Mouse (Mus musculus) CD8-positive naive resting alpha-beta T cell, adult 2 months (primary cell): Measurements from ENCODE around the gene Plekha5.

Experiments
- DNase-seq, 2 experiments: peaks; one replicate each; pipeline ENCODE4 v3.0.0; 2022; ENCODE audit warnings: low read depth in 2 of 2, low spot score in 2 of 2

Gene Plekha5

GRCm38 (mm10) chr6:140454388-140454787, 30.5 kb downstream of the Plekha5 start:
- DNase-seq, result no peak

DNA sequence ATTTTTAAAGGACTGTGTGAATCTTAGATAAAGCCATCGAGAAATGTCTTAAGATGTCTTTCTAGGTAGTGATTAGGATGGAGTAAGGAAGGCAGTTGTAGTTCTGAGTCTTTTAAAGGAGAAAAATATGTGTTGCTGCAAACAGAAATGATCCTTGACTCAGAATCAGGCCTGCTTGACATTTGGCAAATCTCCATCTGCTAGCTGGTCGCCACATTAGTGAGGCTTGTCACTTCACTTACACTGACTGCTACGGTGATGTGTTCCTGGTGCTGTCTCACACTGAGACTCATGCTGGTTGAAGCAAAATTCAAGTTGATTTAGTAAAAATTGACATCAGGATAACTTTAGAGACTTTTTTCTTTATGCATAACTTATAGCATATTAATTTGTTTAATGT, 32.0 kb downstream of the Plekha5 start:
- no peak for DNase-seq

- no peak for DNase-seq
Measured at GRCm38 (mm10) chr6:140456393-140457163, 32.7 kb downstream of the Plekha5 start.

DNA sequence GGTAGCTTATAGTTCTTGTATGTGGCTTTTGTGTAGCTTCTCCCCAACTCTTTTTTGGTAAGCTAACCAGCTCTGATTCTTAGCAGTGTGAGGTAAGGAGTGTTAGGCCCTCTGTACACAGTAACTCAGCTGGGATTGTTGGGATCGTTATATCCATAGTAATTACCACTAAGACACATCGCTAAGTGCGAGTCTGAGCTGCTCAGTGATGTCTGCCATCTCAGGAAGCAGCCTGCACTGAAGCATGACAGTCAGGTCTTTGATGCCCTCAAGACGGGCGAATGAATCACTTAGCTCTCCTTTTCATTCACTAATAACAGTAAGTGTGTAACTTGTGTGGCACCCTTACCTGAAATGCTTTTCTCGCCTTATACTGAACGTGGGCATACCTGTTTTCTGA, 36.5 kb downstream of the Plekha5 start:
- no peak for DNase-seq

- no peak for DNase-seq
Measured at GRCm38 (mm10) chr6:140464818-140465217, 41.0 kb downstream of the Plekha5 start.

- no peak for DNase-seq
Measured at GRCm38 (mm10) chr6:140465946-140466646, 42.2 kb downstream of the Plekha5 start.

- DNase-seq, result no peak
Measured at GRCm38 (mm10) chr6:140466841-140467240, 43.0 kb downstream of the Plekha5 start.

- no peak for DNase-seq
Measured at GRCm38 (mm10) chr6:140467851-140468250, 44.0 kb downstream of the Plekha5 start.

DNA sequence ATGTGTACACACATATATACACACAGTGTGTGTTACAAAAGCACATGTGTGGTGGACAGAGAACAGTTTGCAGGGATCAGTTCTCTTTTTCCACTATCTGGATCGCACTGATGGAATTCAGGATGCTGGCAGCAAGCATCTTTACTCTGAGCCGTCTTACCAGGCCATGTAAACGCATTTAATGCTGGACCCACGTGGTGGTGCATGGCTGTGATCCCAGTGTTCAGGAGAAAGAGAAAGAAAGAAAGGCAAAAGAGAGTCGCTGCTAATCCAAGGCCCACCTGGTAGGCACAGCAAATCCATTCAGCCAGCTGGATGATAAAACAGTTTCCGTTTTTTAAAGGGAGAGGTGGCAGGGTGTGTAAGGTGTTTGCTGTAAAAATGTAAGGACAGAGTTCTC, 45.9 kb downstream of the Plekha5 start:
- DNase-seq, result no peak

DNA sequence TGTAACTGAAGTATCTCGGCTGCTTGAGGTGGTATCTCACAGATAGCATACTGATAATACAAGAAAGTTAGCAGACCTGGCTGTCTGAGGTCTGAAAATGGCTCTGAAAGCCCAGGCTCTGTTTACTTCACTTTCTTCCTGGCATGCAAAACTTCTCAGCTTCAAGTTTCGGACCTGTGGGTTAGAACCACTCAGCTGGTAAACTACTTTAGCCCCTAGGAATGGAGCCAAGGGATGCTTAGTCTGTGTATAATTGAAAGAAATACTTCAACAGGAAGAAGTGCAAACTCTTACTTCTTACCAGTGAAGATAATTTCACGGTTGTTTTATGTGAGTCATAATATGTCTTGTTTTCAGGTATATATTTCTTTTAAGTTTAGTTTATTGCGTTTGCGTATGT, 47.9 kb downstream of the Plekha5 start:
- DNase-seq, result no peak

- DNase-seq, result peak; percentile 56 to 68
Measured at GRCm38 (mm10) chr6:140472345-140472744, 48.5 kb downstream of the Plekha5 start.

GRCm38 (mm10) chr6:140475393-140476087, 51.7 kb downstream of the Plekha5 start:
- no peak for DNase-seq

GRCm38 (mm10) chr6:140476981-140477380, 53.1 kb downstream of the Plekha5 start:
- no peak for DNase-seq

DNA sequence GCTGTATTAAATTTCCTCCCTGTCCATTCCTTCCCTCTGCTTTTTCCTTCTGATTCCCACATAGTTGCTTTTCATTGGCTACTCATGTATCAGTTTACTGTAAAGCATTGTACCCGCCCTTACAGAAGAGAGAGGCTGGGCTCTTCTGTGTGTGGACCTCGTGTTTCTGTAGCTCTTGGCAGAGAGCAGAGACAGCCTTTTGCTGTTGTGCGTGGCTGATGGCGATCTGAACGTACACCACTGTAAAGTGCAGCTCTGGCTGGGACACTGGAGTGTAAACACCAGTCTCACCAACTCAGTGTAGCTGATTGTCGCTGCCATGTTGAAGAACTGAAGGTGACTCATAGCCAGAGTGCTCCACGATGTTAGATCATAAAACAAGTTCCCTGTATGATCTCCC, 54.2 kb downstream of the Plekha5 start:
- DNase-seq, result no peak

DNA sequence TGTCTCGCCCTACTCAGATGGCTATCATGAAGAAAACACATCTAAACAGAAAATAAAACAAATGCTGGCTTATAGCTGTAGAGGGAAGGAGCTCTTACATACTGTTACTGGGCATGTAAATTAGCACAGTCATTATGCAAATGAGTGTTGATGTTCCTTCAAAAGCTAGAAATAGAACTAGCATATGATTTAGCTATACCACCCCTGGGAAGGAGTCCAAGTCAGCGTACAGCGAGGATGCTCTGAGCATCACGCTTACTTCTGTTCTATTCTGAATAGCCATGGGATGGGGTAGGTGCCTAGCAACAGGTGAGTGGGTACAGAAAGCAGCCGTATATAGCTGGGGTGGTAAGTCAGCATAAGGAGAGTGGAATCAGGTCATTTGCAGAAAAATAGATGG, 55.1 kb downstream of the Plekha5 start:
- no peak for DNase-seq

GRCm38 (mm10) chr6:140480425-140481081, 56.7 kb downstream of the Plekha5 start:
- DNase-seq, result no peak

GRCm38 (mm10) chr6:140481701-140482460, 58.0 kb downstream of the Plekha5 start:
- DNase-seq, result no peak

GRCm38 (mm10) chr6:140484170-140484569, 60.3 kb downstream of the Plekha5 start:
- DNase-seq, result no peak

GRCm38 (mm10) chr6:140485636-140486035, 61.8 kb downstream of the Plekha5 start:
- DNase-seq, result no peak

DNA sequence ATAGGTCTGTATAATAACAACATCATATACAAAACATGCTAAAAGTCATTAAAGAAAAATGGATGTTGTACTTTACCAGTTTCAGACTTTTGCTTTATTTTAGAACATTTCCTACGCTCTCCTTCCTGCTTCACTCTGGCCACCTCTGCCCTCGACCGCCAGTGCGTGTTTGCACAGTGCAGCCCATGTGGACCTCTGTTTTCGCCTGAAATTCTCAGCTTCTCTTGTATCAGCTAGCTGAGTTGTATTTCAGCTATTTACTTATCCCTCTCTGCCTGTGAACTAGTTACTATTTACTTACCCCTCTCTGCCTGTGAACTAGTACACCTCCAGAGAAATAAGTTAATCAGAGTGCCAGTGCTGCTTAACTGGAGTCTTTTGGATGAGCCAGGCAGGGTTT, 62.8 kb downstream of the Plekha5 start:
- no peak for DNase-seq

DNA sequence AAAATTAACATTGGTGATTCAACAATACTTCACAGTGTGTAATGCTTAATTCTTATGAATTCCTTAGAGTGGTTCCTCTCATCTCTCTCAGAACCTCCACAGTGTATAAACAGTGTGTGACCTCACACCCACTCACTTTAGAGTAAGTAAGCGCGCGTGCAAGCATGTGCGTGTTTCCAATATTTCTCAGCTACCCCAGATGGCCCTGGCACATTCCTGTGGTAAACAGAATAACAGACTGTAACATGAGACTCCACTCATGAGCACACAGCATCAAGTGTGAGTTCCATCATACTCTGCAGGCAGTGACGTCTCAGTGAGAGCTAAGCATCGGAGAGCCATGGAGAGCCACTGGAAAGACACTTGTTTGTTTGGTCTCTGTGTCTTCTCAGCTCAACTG, 63.6 kb downstream of the Plekha5 start:
- no peak for DNase-seq
